Mouse (Mus musculus) heart, adult 2 months (tissue): ENCODE measurements at regions not wholly inside any gene's neighbourhood (a gene's known extent, or its start where the extent isn't known, plus 50 kb on each side); places are given as distances from the start of the nearest gene placed in this dataset.

Experiments used
- CTCF ChIP-seq: fragments of 200-600 bp; IDR thresholded peaks from 2 replicates; pipeline ENCODE4 v1.8.1; 2022; ENCODE audit warnings: antibody characterized with exemption, mild to moderate bottlenecking, moderate library complexity
- POLR2A ChIP-seq: fragments of 200-500 bp; IDR thresholded peaks from 2 replicates; pipeline ENCODE4 v1.6.1; 2011; ENCODE audit warnings: mild to moderate bottlenecking, low read depth, low read length, control low read depth; ENCODE audit not compliant: insufficient read depth

DNA sequence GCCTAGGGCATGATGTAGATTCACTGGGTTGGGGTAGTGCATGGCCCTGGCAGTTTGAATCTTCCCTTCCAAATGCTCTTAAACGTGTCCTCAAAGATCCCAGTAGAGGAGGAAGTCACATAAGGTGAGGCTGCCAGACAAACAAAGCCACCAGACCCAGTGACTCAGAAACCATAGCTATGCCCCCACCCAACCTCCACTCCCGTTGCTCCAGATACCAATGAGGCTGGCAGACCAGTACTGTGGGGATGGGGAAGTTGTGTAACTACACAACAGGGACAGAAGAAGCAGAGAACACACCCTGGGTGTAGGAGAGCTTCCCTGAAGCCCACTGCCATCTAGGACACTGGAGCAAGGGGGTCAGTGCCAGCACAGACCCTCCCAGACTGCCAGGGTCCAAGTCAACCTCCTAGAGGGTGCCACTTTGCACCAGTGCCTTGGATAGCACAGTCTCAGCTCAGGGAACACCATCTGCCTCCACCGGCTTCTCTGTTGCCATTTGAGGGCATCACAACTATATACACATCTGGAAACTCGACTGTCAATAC is 145.2 kb upstream of the Zmiz1 start:
- TF ChIP-seq CTCF (no peak), POLR2A (no peak)
